Mouse (Mus musculus): ENCODE measurements around the gene Skiv2l. TPM values are rescaled to one million over a fixed set of nuclear protein-coding genes. Genes with fewer than 3 reads are reported as not detected.

Gene Skiv2l
- polyA plus RNA-seq, 1 experiment from 2014 or later, result 32.9 TPM

GRCm38 (mm10) chr17:34881683-34882310, 31.8 kb upstream of the Skiv2l start, which contains the start of gene Gm20547:
TSS of gene Gm20547 (minus strand) at chr17:34882042.
- ATAC-seq (replicated peaks; ENCODE audit: extremely low read depth, insufficient read depth, low FRiP score), result no peak
- no peaks in the 10 kb centered on the region for H3K36me3 ChIP-seq (ENCODE audit: control insufficient read depth, insufficient read depth)
- H3K9ac ChIP-seq (ENCODE audit: low read length), result no peak within 1 kb of the TSS
- H3K4me1 ChIP-seq (ENCODE audit: control insufficient read depth, insufficient read depth, low read length), result 0 out of 2 replicates have a peak, but pooled peaks cover 4% of the 10 kb centered on the region
- H3K4me2 ChIP-seq (ENCODE audit: low read depth, low read length), result peak within 1 kb of the TSS; percentile 35
- H3K4me3 ChIP-seq (ENCODE audit: low read length), result no peak within 1 kb of the TSS
- no peaks in the 10 kb centered on the region for H3K9me3 ChIP-seq (replicated peaks; ENCODE audit: control insufficient read depth, low read length)
- no peaks in the 10 kb centered on the region for H3K27me3 ChIP-seq (ENCODE audit: control insufficient read depth, insufficient read depth, low read length)
- WGBS, result 15% methylated on average over 15 of the region's 15 CpGs
- no peak within 1 kb of the TSS for H3K27ac ChIP-seq (ENCODE audit: low read length)

GRCm38 (mm10) chr17:34881166-34881565, 31.2 kb upstream of the Skiv2l start:
- no peak overlapping the region for H3K9ac ChIP-seq (ENCODE audit: low read length)
- no peak overlapping the region for H3K4me2 ChIP-seq (ENCODE audit: low read depth, low read length)
- no peaks in the 10 kb centered on the region for H3K27me3 ChIP-seq (ENCODE audit: control insufficient read depth, insufficient read depth, low read length)
- no peak for ATAC-seq (replicated peaks; ENCODE audit: extremely low read depth, insufficient read depth, low FRiP score)
- H3K4me3 ChIP-seq (ENCODE audit: low read length), result no peak overlapping the region
- H3K36me3 ChIP-seq (ENCODE audit: control insufficient read depth, insufficient read depth), result no peaks in the 10 kb centered on the region
- no peak overlapping the region for H3K27ac ChIP-seq (ENCODE audit: low read length)
- H3K9me3 ChIP-seq (replicated peaks; ENCODE audit: control insufficient read depth, low read length), result no peaks in the 10 kb centered on the region
- 0 out of 2 replicates have a peak, but pooled peaks cover 4% of the 10 kb centered on the region for H3K4me1 ChIP-seq (ENCODE audit: control insufficient read depth, insufficient read depth, low read length)

GRCm38 (mm10) chr17:34879336-34879879, 29.4 kb upstream of the Skiv2l start, which contains the start of gene Zbtb12:
TSS of gene Zbtb12 (plus strand) at chr17:34879483.
- no peaks in the 10 kb centered on the region for H3K9me3 ChIP-seq (replicated peaks; ENCODE audit: control insufficient read depth, low read length)
- H3K27ac ChIP-seq (ENCODE audit: low read length), result no peak within 1 kb of the TSS
- H3K36me3 ChIP-seq (ENCODE audit: control insufficient read depth, insufficient read depth), result no peaks in the 10 kb centered on the region
- ATAC-seq (replicated peaks; ENCODE audit: extremely low read depth, insufficient read depth, low FRiP score), result no peak
- WGBS, result 53% methylated on average over 11 of the region's 11 CpGs
- 0 out of 2 replicates have a peak, but pooled peaks cover 4% of the 10 kb centered on the region for H3K4me1 ChIP-seq (ENCODE audit: control insufficient read depth, insufficient read depth, low read length)
- no peak within 1 kb of the TSS for H3K4me3 ChIP-seq (ENCODE audit: low read length)
- peak within 1 kb of the TSS; percentile 55 for H3K9ac ChIP-seq (ENCODE audit: low read length)
- H3K4me2 ChIP-seq (ENCODE audit: low read depth, low read length), result peak within 1 kb of the TSS; percentile 30
- H3K27me3 ChIP-seq (ENCODE audit: control insufficient read depth, insufficient read depth, low read length), result no peaks in the 10 kb centered on the region

DNA sequence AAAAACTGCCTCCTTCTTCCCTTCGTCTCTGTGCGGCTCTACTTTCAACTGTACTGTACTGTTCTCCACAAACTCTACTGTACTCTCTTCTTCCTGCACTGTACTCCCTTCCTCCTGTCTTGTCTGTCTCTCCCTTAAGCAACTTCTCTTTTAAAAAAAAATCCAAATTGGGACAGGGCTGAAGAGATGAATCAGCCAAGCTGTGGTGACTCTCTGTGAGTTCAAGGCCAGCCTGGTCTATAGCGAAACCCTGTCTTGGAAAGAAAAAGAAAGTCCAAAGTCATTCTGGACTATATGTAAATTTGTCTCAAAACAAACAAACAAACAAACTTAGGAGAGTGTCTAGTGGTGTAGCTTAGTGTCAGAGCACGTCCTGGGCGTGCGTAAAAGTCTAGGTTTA, 24.3 kb upstream of the Skiv2l start:
- WGBS, result 82% methylated on average over 6 of the region's 6 CpGs
- ATAC-seq (replicated peaks; ENCODE audit: extremely low read depth, insufficient read depth, low FRiP score), result no peak
- no peak overlapping the region for H3K4me2 ChIP-seq (ENCODE audit: low read depth, low read length)

DNA sequence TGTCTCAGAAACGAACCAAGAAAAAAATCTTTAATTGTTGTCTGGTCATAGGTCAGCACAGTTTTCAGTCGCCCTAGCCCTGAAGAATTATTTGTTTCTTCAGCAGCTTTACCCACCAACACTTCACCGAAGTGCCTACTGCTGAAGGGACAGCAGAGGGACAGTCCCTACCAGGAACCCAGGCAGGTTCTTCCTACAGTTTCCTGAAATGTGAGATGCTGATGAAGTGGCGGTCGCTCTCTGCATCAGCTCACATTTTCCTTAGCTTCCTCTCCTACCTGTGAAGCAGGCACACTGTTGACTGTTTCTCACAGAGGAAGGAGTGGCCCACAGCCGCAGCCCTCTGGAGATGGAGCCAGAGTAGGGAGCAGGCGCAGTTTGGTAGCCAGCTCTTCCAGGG, 16.0 kb upstream of the Skiv2l start:
- no peaks in the 10 kb centered on the region for H3K36me3 ChIP-seq (ENCODE audit: control insufficient read depth, insufficient read depth)
- 53% methylated on average over 7 of the region's 7 CpGs for WGBS
- no peak overlapping the region for H3K9ac ChIP-seq (ENCODE audit: low read length)
- no peak overlapping the region for H3K4me2 ChIP-seq (ENCODE audit: low read depth, low read length)
- H3K4me1 ChIP-seq (ENCODE audit: control insufficient read depth, insufficient read depth, low read length), result no peaks in the 10 kb centered on the region
- H3K4me3 ChIP-seq (ENCODE audit: low read length), result no peak overlapping the region
- H3K9me3 ChIP-seq (replicated peaks; ENCODE audit: control insufficient read depth, low read length), result no peaks in the 10 kb centered on the region
- ATAC-seq (replicated peaks; ENCODE audit: extremely low read depth, insufficient read depth, low FRiP score), result no peak
- no peak overlapping the region for H3K27ac ChIP-seq (ENCODE audit: low read length)
- no peaks in the 10 kb centered on the region for H3K27me3 ChIP-seq (ENCODE audit: control insufficient read depth, insufficient read depth, low read length)

More for the DNA sequence above, 24.3 kb upstream of the Skiv2l start:
- no peaks in the 10 kb centered on the region for H3K36me3 ChIP-seq (ENCODE audit: control insufficient read depth, insufficient read depth)
- H3K9ac ChIP-seq (ENCODE audit: low read length), result no peak overlapping the region
- H3K4me3 ChIP-seq (ENCODE audit: low read length), result no peak overlapping the region
- H3K27me3 ChIP-seq (ENCODE audit: control insufficient read depth, insufficient read depth, low read length), result no peaks in the 10 kb centered on the region
- H3K4me1 ChIP-seq (ENCODE audit: control insufficient read depth, insufficient read depth, low read length), result no peaks in the 10 kb centered on the region
- no peaks in the 10 kb centered on the region for H3K9me3 ChIP-seq (replicated peaks; ENCODE audit: control insufficient read depth, low read length)
- H3K27ac ChIP-seq (ENCODE audit: low read length), result no peak overlapping the region

DNA sequence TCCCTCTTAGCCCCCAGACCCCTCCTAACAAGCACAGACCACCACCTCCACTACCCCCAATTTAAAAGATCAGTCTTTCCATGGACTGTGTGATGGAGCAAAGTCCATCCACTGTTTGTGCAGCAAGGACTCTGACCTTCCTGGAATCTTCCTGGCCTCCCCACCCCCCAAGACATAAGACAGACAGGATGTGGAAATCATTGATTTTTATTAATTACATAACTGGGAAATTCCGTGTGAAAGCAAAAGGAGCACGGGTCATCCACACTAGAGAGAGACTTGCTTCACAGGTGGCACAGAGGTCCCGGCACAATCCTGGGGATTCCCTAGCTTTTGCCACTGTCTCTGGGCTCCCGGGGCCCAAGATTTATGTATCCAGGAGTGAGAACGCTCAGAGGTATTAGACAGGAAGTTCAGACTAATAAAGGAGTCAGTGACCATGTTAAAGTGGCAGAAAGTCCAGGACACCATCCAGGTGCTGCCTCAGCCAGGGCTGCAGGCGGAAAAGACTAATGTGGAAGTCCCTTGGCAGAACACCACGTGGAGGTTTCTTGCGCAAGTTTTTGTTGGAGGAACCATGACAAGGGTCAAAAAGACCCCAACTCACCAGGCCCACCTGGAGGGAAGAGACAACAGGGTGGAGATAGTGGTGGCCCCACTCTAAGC, 12.5 kb upstream of the Skiv2l start, which contains the start of gene Cfb:
Gene Cfb, minus strand, starts transcription at position 103 of the 666 bp plus-strand sequence.
- H3K4me2 ChIP-seq (ENCODE audit: low read depth, low read length), result no peak within 1 kb of the TSS
- no peak within 1 kb of the TSS for H3K9ac ChIP-seq (ENCODE audit: low read length)
- ATAC-seq (replicated peaks; ENCODE audit: extremely low read depth, insufficient read depth, low FRiP score), result no peak
- H3K4me1 ChIP-seq (ENCODE audit: control insufficient read depth, insufficient read depth, low read length), result no peaks in the 10 kb centered on the region
- no peaks in the 10 kb centered on the region for H3K36me3 ChIP-seq (ENCODE audit: control insufficient read depth, insufficient read depth)
- WGBS, result 55% methylated on average over 8 of the region's 8 CpGs
- H3K9me3 ChIP-seq (replicated peaks; ENCODE audit: control insufficient read depth, low read length), result no peaks in the 10 kb centered on the region
- H3K4me3 ChIP-seq (ENCODE audit: low read length), result no peak within 1 kb of the TSS
- H3K27me3 ChIP-seq (ENCODE audit: control insufficient read depth, insufficient read depth, low read length), result no peaks in the 10 kb centered on the region
- H3K27ac ChIP-seq (ENCODE audit: low read length), result no peak within 1 kb of the TSS

- ATAC-seq (replicated peaks; ENCODE audit: extremely low read depth, insufficient read depth, low FRiP score), result no peak
- H3K27me3 ChIP-seq (ENCODE audit: control insufficient read depth, insufficient read depth, low read length), result no peaks in the 10 kb centered on the region
Measured at GRCm38 (mm10) chr17:34861704-34862415, 11.8 kb upstream of the Skiv2l start.

DNA sequence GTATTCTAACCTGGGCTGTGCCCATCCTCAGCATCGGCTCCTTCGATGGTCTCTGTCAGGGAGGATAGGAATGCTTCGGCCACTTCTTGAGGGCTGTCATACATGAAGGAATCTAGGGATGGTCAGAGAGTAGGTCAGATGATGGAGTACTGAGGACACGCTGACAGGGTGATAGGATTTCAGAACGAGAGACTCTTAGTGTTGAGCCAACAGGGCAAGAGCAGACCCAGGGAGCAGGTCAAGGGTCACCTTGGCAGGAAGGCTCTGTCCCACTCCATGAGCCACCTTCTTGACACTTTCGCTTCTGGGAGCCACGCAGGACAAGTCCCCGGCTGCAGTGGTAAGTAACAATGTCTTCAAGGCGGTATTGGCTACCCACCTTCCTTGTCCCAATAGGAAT, 10.5 kb upstream of the Skiv2l start:
- no peak for ATAC-seq (replicated peaks; ENCODE audit: extremely low read depth, insufficient read depth, low FRiP score)
- WGBS, result 76% methylated on average over 9 of the region's 9 CpGs
- peaks cover 7% of the 10 kb centered on the region for H3K36me3 ChIP-seq (ENCODE audit: control insufficient read depth, insufficient read depth)

More at GRCm38 (mm10) chr17:34861704-34862415, 11.8 kb upstream of the Skiv2l start:
- Histone ChIP-seq H3K27ac (ENCODE audit: low read length) (no peak overlapping the region), H3K9ac (ENCODE audit: low read length) (no peak overlapping the region), H3K9me3 (replicated peaks; ENCODE audit: control insufficient read depth, low read length) (no peaks in the 10 kb centered on the region), H3K4me2 (ENCODE audit: low read depth, low read length) (no peak overlapping the region), H3K4me1 (ENCODE audit: control insufficient read depth, insufficient read depth, low read length) (no peaks in the 10 kb centered on the region), H3K4me3 (ENCODE audit: low read length) (no peak overlapping the region), H3K36me3 (ENCODE audit: control insufficient read depth, insufficient read depth) (peaks cover under 1% of the 10 kb centered on the region; the same call in 1 of the 2 replicates)
- WGBS, result 60% methylated on average over 13 of the region's 13 CpGs

More for the DNA sequence above, 10.5 kb upstream of the Skiv2l start:
- Histone ChIP-seq H3K27me3 (ENCODE audit: control insufficient read depth, insufficient read depth, low read length) (no peaks in the 10 kb centered on the region), H3K9ac (ENCODE audit: low read length) (no peak overlapping the region), H3K27ac (ENCODE audit: low read length) (no peak overlapping the region), H3K4me3 (ENCODE audit: low read length) (no peak overlapping the region), H3K9me3 (replicated peaks; ENCODE audit: control insufficient read depth, low read length) (no peaks in the 10 kb centered on the region), H3K4me2 (ENCODE audit: low read depth, low read length) (no peak overlapping the region), H3K4me1 (ENCODE audit: control insufficient read depth, insufficient read depth, low read length) (no peaks in the 10 kb centered on the region)
